Mouse (Mus musculus) MEL (cell line): ENCODE results near the gene Entpd5.

Experiments
- CTCF ChIP-seq, 3 experiments: IDR thresholded peaks in 2 of 3; conservative IDR thresholded peaks in 1 of 3; 2 replicates each; pipeline ENCODE4 v1.5.1; 2011 to 2012; ENCODE audit warnings: low read length in 3 of 3, low read depth in 2 of 3, mild to moderate bottlenecking in 2 of 3, improper control_type of control experiment in 1 of 3, inconsistent platforms in 1 of 3, mixed read lengths in 1 of 3, moderate library complexity in 1 of 3; ENCODE audit not compliant: control insufficient read depth in 1 of 3, insufficient read depth in 1 of 3, poor library complexity in 1 of 3, severe bottlenecking in 1 of 3
- ETS1 ChIP-seq: IDR thresholded peaks from 2 replicates; pipeline ENCODE4 v1.6.1; 2012; ENCODE audit warnings: low read depth, mild to moderate bottlenecking, inconsistent platforms, low read length, improper control_type of control experiment, moderate library complexity
- HCFC1 ChIP-seq: IDR thresholded peaks from 2 replicates; pipeline ENCODE4 v1.6.1; 2012; ENCODE audit warnings: low read depth, mild to moderate bottlenecking, inconsistent platforms, low read length, improper control_type of control experiment, moderate library complexity
- MAX ChIP-seq: IDR thresholded peaks from 2 replicates; pipeline ENCODE4 v1.6.1; 2011; ENCODE audit warnings: low read length, improper control_type of control experiment
- MEF2A ChIP-seq: IDR thresholded peaks from 2 replicates; pipeline ENCODE4 v1.6.1; 2014; ENCODE audit warnings: low read depth, mild to moderate bottlenecking, inconsistent platforms, low read length, improper control_type of control experiment; ENCODE audit not compliant: poor library complexity, insufficient replicate concordance, severe bottlenecking; ENCODE audit errors: extremely low read depth
- MXI1 ChIP-seq: IDR thresholded peaks from 2 replicates; pipeline ENCODE4 v1.6.1; 2011; ENCODE audit warnings: mild to moderate bottlenecking, low read depth, low read length, improper control_type of control experiment
- NRF1 ChIP-seq: IDR thresholded peaks from 2 replicates; pipeline ENCODE4 v1.6.1; 2014; ENCODE audit warnings: low read depth, mild to moderate bottlenecking, inconsistent platforms, low read length, improper control_type of control experiment, moderate library complexity; ENCODE audit not compliant: poor library complexity, insufficient read depth, severe bottlenecking
- SIN3A ChIP-seq: IDR thresholded peaks from 2 replicates; pipeline ENCODE4 v1.6.1; 2012; ENCODE audit warnings: low read length, improper control_type of control experiment, inconsistent platforms
- TAL1 ChIP-seq: IDR thresholded peaks from 2 replicates; pipeline ENCODE4 v1.6.1; 2012; ENCODE audit warnings: mild to moderate bottlenecking, inconsistent platforms, low read length, moderate library complexity, mixed read lengths
- ZMIZ1 ChIP-seq: IDR thresholded peaks from 2 replicates; pipeline ENCODE4 v1.6.1; 2012; ENCODE audit warnings: low read depth, mild to moderate bottlenecking, inconsistent platforms, low read length, improper control_type of control experiment, moderate library complexity

- no peak for TF ChIP-seq MAX
- no peak for TF ChIP-seq ETS1
- no peak for TF ChIP-seq SIN3A
- no peak for TF ChIP-seq HCFC1
- no peak for TF ChIP-seq CTCF (IDR thresholded peaks at IDR 0.05 in 2 of 3, conservative IDR thresholded peaks at IDR 0.05 in 1 of 3; ENCODE audit: control insufficient read depth in 1 of 3, insufficient read depth in 1 of 3, low read depth in 2 of 3, low read length in 3 of 3, poor library complexity in 1 of 3, severe bottlenecking in 1 of 3)
- TF ChIP-seq MEF2A, result no peak
- no peak for TF ChIP-seq TAL1
- no peak for TF ChIP-seq ZMIZ1
- TF ChIP-seq NRF1, result no peak
- TF ChIP-seq MXI1, result no peak
Observed at GRCm38 (mm10) chr12:84417605-84417922, 8.7 kb upstream of the Entpd5 start.
